Mouse (Mus musculus): ENCODE data around the gene Rrm2. TPM values are rescaled to one million over a fixed set of nuclear protein-coding genes. Genes with fewer than 3 reads are reported as not detected.

Gene Rrm2
- polyA plus RNA-seq, 1 experiment: 2.0 TPM

GRCm38 (mm10) chr12:24747297-24747696, 39.3 kb downstream of the Rrm2 start:
- no peak for DNase-seq (ENCODE audit: low read depth)

GRCm38 (mm10) chr12:24750521-24750920, 42.5 kb downstream of the Rrm2 start:
- DNase-seq (ENCODE audit: low read depth): no peak

- no peak for DNase-seq (ENCODE audit: low read depth)
These were observed 45.6 kb downstream of the Rrm2 start for GRCm38 (mm10) chr12:24753680-24754079.

GRCm38 (mm10) chr12:24754693-24755092, 46.7 kb downstream of the Rrm2 start:
- DNase-seq (ENCODE audit: low read depth): no peak

- no peak for DNase-seq (ENCODE audit: low read depth)
These were observed 47.4 kb downstream of the Rrm2 start for GRCm38 (mm10) chr12:24755471-24755870.

- DNase-seq (ENCODE audit: low read depth): no peak
These were observed 49.3 kb downstream of the Rrm2 start for GRCm38 (mm10) chr12:24757387-24757786.

GRCm38 (mm10) chr12:24758374-24758773, 50.3 kb downstream of the Rrm2 start:
- no peak for DNase-seq (ENCODE audit: low read depth)

- DNase-seq (ENCODE audit: low read depth): no peak
These were observed 54.2 kb downstream of the Rrm2 start for GRCm38 (mm10) chr12:24762253-24762652.

Other genes with a start within 250 kb of the Rrm2 start
- gene Taf1b, start 209.9 kb upstream of the Rrm2 start, polyA plus RNA-seq (2012; rRNA removed): 8.3 and 8.7 TPM in 2 replicates
- 6.7 and 8.4 TPM in 2 replicates for gene Grhl1, start 136.0 kb upstream of the Rrm2 start, polyA plus RNA-seq (2012; rRNA removed)
- gene Klf11, start 57.0 kb upstream of the Rrm2 start, polyA plus RNA-seq (2012; rRNA removed): 10.3 and 12.7 TPM in 2 replicates
- gene Cys1, start 26.4 kb upstream of the Rrm2 start, polyA plus RNA-seq (2012; rRNA removed): 5.2 and 6.1 TPM in 2 replicates
- gene Mboat2, start 122.6 kb downstream of the Rrm2 start, polyA plus RNA-seq (2012; rRNA removed): 22.6 and 27.8 TPM in 2 replicates

Measured in gonadal fat pad, adult 2 months (tissue).